Mouse (Mus musculus) 3134 (cell line): ENCODE data around the gene Prkn.
"Not testable (repeated sequence)": the region's sequence is repeated elsewhere in the genome, so short reads cannot be mapped to it uniquely, and the experiment has no call there.

Experiments used
- DNase-seq: peaks from one replicate; pipeline ENCODE4 v3.0.0-alpha.2; 2011; ENCODE audit warnings: low spot score; ENCODE audit not compliant: insufficient read length; ENCODE audit errors: extremely low read depth

Gene Prkn

DNA sequence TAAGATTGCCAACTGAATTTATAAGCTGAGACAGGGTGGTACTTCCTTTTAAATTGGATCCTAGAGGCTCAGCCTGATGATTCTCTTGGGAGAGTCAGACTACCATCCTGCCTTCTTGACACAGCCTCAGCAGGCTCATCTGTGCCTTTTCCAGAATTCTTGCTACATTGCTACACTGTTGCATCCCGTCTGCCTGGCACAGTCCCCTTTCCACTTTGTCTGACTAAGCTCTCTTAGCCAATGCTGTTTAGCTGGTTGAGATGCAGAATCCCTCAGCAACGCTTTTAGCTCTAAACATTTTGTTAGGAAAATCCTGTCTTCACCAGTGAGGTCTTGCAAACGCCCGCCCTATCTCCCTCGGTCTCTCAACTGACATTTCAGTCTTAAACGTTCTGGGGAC, 1115.1 kb downstream of the Prkn start:
- no peak for DNase-seq

DNA sequence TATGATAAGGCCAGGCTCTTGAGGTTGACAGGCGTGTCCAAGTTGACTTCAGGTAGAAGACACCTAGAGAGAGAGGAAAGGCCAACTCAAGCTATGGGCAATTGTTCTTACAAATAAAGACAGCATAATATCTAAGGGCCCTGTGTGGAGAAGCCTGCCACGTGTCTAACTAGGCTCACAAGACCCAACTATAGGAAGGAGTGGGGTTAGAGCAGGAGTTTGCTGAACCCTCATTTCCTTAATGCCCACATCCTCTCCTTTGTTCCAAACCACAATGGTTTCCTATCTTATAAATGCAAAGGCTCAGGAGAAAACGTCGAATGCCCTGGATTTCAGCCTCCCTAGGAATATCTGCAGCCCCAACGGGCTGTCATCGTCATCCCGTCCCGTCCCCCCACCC, 1120.3 kb downstream of the Prkn start:
- DNase-seq: no peak

DNA sequence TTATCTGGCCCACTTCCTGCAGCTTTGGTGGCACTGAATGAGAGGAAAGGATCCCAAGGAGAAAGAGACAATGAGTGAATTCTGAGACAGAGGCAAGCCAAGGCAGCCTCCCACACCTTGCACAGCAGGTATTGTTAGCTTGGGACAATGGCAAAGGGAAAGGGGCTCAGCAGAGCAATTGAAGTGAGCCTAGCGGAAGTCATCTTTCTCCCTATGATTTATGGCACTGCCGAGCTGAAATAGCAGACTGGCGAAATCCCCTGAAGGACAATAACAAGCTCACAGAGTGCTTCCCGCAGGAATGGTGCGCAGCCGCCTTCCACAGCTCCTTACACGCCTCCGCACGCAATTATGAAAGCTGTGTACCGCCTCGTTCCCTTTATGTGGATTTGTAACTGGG, 1122.6 kb downstream of the Prkn start:
- DNase-seq: no peak

DNA sequence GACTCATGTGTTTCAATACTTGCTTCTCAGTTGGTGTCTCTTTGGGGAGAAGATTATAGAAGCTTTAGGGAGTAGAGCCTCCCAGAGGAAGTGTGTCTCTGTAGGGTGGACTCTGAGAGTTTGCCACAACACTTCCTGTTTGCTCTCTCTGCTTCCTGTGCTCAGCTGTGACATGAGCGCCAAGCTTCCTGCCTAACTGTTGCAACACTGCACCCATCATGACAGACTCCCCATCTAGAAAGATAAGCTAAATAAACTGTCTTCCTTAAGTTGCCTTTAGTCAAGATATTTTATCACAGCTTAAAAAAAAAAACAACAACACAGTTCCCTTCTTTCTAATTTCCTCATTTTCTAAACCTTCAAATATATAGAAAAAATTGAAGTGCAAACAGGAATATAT, 1130.0 kb downstream of the Prkn start:
- no peak for DNase-seq

DNA sequence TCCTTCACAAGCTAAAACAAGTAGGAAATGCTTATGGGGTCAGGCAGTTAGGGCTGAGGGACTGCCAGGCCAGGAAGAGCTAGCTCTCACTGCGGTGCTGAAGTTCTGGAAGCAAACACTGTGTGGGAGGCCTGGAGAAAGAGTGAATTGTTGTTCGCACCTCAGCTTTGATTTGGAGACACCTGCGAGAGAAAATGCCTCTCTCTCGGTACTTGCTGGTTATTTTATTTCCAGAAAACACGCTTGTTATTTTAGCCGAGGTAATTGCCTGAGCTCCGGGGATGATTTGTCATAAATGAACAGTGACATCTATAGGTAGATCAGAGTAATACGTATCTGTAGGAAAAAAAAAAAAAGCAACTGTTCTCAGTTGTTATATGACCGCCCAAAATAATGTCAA, 1132.4 kb downstream of the Prkn start:
- no peak for DNase-seq

DNA sequence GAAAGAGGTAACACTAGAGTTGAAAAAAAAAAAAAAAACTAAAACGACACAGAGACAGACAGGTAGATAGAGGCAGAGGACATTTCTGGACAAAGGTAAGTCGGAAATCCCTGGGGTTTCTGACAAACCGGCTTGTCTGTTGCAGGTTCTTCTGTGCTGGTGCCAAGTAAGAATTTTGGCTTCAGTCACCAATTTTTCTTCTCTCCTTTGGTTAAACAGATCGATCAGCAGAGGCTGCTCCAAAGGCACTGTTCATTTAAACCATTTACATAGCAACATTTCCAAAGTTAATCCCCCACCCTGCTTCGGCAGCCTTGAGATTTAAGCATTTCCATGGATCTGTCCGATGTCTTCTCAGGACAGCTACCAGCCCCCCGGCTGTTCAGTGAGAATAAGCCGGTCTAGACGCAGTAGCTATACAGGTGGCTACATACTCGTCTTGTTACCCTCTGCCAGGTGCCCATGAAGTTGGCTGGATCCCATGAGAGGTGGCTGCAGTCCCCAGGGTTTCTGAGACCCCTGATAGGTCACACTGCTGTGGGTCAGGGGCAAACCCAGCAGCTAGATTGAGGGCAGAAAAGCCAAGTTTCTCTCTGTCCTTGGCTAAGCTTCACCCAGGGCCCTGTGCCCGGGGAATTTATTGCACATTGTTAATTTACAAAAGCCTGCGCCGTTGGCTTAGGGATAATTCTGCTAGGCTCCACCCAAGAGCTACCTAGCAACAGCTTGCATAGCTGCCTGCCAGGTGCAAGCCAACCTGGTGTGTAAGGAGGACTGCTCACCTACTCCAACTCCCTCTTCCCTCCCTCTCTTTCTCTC, 1133.0 kb downstream of the Prkn start:
- no peak for DNase-seq

DNA sequence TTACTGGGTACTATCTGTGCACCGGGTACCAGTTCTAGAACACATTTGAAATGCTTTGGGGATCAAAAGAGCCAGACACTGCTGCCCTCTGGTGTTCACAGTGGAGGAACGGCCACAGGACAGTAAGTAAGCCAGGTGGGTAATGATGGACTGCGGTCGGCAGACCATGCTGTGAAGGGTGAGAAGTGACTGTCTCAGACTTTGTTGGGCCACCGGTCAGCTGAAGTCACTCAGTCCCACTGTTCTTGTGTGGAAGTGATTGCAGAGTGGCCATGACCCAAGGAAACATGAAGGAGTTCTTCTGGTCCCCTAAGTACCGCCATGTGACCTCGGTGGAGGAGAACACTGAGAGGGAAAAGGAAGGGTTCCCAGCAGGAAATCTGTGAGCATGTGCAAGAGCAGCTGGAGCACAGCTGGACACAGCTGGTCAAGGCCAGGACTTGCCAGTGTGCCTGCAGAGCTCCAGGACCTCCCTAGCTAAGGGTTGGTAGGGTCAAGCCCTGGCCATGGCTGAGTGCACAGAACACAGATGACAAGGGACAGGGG, 1135.0 kb downstream of the Prkn start:
- DNase-seq: no peak

DNA sequence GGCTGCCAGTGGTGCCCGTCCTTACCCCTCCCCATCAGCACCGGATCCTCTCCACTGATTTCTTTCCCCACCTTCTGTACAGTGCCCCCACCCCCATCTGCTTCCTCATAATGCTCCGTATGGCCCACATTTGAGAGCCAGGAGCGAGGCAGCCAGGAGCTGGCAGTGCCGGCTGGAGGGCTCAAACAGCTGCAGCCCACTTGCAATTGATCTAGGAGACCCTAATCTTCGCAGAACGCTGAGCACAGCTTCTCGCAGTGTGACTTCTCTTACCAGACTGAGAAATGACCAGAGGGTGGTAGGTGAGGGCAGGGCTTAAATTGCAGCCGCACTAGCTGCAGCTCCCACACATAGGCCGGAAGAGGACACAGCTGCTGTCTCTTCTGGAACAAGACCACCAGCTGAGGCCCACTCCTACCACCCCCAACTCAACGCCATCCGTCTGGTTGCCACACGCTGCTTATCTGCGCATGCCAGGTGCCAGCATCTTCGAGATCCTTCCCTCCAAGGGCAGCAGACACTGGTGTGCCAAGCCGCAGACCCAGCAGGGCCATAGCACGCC, 1138.2 kb downstream of the Prkn start:
- no peak for DNase-seq

DNA sequence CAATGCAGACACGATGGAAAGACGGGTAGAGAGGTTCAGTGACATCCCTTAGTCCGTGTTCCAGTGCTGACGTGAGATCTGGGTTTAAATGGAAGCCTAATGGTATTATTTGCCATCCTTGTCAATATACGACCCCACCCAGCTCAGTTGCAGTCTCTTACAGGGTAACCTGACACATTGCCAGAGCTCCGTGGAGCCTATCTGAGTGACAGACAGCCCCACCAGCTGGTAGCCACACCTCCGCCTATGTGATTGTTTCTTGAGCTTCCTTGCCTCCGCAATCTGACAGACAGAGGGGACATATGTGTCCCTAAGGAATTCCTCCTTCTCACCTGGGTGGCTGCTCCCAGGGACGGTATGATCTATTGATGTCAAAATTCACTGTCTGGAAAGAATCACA, 1141.5 kb downstream of the Prkn start:
- DNase-seq: no peak

DNA sequence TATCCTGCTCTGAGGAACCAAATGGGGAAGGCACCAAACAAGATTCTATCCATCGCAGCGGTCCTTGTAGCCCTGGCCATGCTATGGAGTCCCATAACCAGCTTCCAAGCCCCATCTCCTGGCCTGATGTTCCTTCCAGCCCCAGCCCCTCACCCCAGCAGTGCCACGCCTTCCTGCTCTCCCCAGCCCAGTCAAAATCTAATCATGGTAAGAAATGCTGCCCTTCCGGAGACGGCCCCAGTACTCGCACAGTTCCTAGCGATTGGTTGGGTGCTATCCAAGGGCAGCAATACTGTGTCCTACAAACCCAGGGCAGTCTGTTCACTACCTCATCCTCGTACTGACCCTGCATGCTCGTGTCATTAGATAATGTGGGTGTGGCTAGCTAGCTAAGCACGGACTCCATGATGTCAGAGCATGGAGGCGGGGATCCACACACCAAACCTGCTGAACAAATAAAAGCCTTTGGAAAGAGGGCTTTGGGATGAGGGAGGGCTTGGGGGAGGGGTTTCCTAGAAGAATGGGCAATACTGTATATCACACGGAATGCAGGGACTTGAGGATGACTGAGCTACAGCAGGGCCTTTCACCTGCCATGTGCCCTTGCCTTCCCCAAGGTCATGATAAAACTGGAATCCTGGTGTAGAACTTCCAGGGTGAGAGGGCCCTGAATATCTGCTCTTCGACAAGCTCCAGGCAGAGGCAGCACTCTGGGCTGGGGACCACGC, 1148.1 kb downstream of the Prkn start:
- no peak for DNase-seq

DNA sequence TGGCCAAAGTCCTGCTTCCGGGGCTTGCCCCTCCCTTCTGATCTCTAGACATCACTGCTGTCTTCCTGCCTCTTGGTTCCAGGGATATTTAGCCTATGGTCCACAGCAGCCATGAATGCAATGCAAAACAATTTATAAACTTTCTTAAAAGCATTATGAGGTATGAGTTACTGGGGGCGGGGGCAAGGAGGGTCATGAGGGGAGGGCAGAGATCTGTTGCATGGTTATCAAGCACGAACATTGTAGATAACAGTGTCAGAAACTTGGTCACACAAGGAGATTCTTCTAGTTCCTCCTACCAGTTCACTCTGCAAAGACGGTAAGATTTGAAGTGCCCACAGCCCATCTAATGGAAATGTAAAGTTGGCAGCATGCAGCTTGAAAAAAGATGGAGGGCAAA, 1149.1 kb downstream of the Prkn start:
- no peak for DNase-seq

DNA sequence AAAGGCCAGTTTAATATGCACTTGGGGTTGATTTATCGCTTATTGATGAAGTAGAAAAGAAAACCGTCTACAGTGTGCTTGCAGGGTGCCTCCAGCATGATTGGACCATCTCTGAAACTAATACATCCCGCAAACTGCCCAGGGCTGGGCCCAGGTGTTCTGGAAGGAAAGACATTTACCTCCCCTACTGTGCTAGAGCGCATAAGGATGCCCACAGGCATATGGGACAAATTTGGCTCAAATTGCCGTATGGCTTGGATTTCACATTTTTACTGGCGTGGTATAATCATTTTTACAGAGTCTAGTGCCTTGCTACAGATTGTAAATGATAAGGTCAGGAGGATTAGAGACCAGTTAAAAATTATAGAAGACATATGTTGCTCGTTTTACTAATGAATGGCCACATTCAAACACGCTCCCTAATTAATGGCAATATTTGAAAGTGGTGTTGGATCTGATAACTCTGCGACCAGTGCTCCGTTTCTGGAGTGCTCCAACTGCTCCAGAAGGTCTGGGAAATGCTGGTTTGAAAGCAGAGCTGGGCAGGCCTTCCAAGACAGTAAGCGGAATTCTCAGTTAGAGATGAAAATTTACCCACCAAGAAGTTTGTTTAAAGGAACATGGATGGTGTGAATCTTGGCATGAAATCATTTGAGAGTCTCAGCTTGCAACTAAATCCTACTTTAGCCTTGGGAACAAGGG, 1150.4 kb downstream of the Prkn start:
- DNase-seq: no peak

DNA sequence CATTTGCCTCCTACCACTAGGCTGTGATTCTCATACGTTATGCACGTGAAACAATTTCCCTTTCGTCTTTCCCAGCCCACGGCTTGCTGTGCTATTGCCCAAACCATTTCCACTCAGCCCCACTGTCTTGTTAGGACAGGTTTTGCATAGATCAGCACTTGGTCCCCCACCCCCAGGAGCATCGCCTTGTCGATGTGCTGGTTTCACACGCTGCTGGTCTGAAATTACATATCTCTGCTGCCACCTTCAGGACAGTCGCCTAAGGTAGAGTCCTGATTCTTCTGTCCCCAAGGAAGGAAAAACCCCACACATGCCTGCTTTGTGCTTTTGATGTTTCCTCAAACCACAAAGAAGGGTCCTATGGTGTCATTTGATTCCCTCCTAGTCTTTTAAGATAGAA, 1153.1 kb downstream of the Prkn start:
- no peak for DNase-seq

DNA sequence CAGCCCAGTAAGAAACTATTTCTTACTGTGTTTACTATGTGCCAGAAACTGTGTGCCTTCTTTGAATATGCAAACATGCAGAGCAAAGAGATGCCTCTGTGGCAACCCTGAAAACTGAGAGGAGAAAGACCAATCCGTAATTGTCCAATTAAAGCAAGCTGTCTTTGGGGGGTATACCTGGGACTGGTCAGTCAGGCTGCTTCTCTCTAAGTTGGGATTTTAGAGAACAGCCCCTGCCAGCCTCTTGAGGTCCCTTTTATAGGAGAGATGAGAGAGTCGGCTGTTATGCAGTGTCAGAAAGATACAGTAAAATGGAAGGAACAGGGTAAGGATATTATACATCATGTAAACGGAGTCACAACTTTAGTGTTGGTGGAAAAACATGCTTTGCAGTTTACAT, 1154.1 kb downstream of the Prkn start:
- no peak for DNase-seq

DNA sequence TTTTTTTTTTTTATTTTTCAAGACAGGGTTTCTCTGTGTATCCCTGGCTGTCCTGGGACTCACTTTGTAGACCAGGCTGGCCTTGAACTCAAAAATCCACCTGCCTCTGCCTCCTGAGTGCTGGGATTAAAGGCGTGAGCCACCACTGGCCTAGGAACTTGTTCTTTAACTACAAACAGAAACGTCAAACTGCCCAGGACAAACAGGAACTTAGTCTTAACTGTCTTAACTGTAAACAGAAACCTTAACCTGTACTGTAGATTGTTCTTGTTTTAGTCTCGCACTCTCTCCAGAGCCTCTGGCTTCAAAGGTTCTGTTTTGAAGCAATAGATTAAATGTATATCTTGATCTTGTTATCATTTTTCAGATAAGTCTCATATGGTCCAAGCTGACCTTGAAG, 1154.6 kb downstream of the Prkn start:
- not testable (repeated sequence) for DNase-seq

DNA sequence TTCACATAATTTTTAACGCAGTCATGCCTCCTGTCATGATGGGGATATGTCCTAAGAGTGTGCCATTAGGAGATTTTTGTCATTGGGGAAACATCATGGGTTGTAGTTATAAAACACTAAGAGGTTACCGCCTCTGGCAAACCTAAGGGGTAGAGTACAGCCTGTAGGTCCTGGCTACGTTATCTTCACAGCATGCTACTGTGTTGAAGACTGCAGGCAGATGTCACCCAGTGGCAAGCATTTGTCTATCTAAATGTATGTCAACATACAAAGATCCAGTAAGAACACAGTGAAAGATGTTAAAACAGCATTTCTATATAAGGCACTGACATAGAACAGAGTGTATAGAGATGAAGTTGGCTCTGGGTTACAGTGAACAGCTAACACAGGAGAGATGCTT, 1155.3 kb downstream of the Prkn start:
- no peak for DNase-seq

DNA sequence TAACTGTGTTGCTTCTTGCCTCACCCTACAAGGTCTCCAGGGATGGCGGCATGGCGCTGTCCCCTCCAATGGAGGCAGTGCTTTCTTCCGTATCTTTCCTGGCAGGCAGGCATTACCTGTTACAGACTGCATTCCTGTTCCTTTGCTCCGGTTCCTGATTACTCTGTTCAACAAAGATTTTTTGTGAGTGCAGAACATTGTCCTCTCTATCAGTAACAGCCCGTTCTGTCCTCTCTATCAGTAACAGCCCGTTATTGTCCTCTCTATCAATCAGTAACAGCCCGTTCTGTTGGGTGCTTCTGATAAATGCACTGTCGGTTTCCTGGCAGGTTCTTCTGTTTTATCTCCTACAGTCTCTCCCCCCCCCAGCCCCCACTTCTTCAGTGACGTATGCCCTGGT, 1156.1 kb downstream of the Prkn start:
- DNase-seq: no peak

DNA sequence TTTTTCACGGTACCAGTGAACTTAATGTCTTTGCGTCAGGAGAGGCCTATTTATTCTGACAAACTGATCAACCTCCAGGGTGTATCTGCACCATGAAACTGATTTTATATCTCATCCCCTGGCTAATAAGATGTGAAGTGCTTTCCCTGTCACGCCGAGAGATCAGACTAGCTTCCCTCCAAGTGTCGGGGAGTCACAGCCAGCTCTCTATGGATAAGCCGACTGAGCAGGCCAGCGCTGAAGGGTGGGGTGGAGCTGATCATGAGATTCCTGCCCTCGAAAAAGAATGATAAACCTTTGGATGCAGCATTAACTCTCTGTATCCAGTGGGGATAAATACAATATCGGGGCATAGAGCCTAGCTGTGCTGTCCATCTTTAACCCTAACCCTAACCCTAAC, 1160.1 kb downstream of the Prkn start:
- DNase-seq: no peak

DNA sequence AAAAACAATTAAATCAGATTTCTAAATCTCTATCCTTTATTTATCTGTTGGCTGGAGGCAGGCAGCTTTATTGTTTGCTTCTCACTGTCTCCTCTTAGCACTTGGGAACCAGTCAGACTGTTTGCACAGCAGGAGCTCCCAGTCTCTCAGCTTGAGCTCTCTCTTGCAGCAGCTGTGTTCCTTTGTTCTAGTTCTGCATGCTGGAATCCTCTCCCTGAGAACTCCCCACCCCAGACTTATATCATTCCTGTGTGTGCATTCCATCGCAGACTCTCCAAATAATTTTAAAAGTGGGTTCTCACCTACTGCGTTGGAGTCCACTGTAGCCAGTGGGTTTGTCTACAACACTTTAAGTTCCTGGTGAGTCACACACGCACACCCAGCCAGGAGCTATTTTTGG, 1181.1 kb downstream of the Prkn start:
- DNase-seq: no peak

DNA sequence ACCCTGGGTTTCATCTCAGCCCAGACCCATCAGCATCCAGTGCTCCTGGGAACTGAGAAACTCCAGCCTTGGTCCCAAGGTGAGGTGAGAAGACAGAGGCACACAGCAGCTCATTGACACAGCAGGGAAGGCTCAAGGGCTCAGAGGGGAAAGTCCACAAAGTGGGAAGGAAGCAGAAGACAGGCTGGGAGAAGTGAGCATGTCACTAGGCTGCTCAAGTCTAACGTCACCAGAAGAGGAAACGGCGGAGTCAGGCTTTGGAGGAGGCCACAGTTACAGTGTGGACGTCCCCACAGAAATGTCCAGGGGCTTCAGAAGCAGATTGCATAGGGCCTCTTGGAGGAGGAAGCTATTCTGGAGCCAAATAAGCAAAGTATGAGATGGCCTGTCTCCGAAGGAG, 1189.2 kb downstream of the Prkn start:
- DNase-seq: no peak

DNA sequence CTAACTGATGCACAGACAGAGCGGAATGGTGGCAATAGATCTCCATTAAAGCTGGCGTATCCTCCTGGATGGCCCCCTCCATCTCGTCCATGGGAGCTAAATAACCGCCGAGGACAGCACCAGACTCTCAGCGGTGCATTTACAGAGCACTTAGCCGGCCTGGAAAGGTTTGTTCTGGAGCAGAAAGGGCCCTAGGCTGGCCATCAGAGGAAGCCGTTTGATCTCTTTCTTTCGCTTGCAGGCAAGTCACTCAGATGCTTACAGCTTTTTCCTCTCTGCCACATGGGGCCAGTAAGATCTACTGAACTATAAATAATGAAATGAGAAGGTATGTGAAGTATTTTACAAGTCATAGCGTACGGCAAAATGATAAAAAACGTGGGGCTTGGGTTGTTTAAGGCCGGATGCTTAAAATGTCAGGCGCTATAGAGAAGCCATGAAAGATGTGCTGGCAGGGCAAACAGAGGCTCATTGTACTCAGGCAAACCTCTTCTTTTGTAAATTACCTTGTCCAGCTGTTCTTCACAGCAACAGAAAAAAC, 1189.8 kb downstream of the Prkn start:
- DNase-seq: no peak
